7 mouse cellular contexts compared by ENCODE assay signal in genomic region chr2:83813273-83813892, GRCm38 (mm10). TPM values are rescaled to one million over a fixed set of nuclear protein-coding genes. Genes with fewer than 3 reads are reported as not detected.
A peak's percentile ranks its signal among the peaks of the same experiment; 100 is the strongest.
DNase-seq lines count a peak whose midpoint lies in the region; ATAC-seq and TF ChIP-seq lines count a peak whose summit lies in the region.

No protein-coding gene starts in this region.

- no peak overlapping the region for H3K9ac ChIP-seq in lung, embryonic 15.5 days
- no peak overlapping the region; the same call in 1 of the 2 replicates for H3K9ac ChIP-seq in intestine, embryonic 14.5 days (ENCODE audit: low read length)
- peak overlapping the region; percentile 95 for H3K9ac ChIP-seq in neural tube, embryonic 14.5 days (replicated peaks; ENCODE audit: low read depth, low read length)

- H3K4me3 ChIP-seq in lung, embryonic 15.5 days: peak overlapping the region; percentile 56
- H3K4me3 ChIP-seq in cortical plate, adult 2 months (ENCODE audit: insufficient read depth, low read length): peak overlapping the region; percentile 98
- H3K4me3 ChIP-seq in intestine, embryonic 14.5 days (ENCODE audit: low read depth, low read length): peak overlapping the region; percentile 59
- H3K4me3 ChIP-seq in neural tube, embryonic 14.5 days (ENCODE audit: low read depth, low read length): peak overlapping the region; percentile 74
- no peak overlapping the region for H3K4me3 ChIP-seq in thymus, adult 2 months (ENCODE audit: control insufficient read depth, insufficient read depth, low read length)

- peaks cover 38% of the 10 kb centered on the region for H3K27me3 ChIP-seq in lung, embryonic 15.5 days
- H3K27me3 ChIP-seq in intestine, embryonic 14.5 days (replicated peaks; ENCODE audit: control insufficient read depth, insufficient read depth, low read length): peaks cover 7% of the 10 kb centered on the region; the same call in 1 of the 2 replicates
- H3K27me3 ChIP-seq in neural tube, embryonic 14.5 days (ENCODE audit: control insufficient read depth, insufficient read depth, low read length): no peaks in the 10 kb centered on the region
- H3K27me3 ChIP-seq in thymus, adult 2 months (ENCODE audit: control insufficient read depth, insufficient read depth, low read length): peaks cover 6% of the 10 kb centered on the region; the same call in 1 of the 2 replicates

- H3K36me3 ChIP-seq in lung, embryonic 15.5 days: no peaks in the 10 kb centered on the region
- no peaks in the 10 kb centered on the region for H3K36me3 ChIP-seq in intestine, embryonic 14.5 days (ENCODE audit: control insufficient read depth, insufficient read depth, low read length)
- H3K36me3 ChIP-seq in neural tube, embryonic 14.5 days (ENCODE audit: control insufficient read depth, insufficient read depth, low read length): no peaks in the 10 kb centered on the region
- no peaks in the 10 kb centered on the region for H3K36me3 ChIP-seq in thymus, adult 2 months (ENCODE audit: control insufficient read depth, insufficient read depth, low read length)

- no peak overlapping the region for H3K27ac ChIP-seq in lung, embryonic 15.5 days
- peak overlapping the region; percentile 96 for H3K27ac ChIP-seq in cortical plate, adult 2 months (ENCODE audit: insufficient read depth, low read length)
- H3K27ac ChIP-seq in intestine, embryonic 14.5 days (ENCODE audit: low read depth): no peak overlapping the region
- peak overlapping the region; percentile 97 for H3K27ac ChIP-seq in neural tube, embryonic 14.5 days (ENCODE audit: low read depth, low read length)
- H3K27ac ChIP-seq in thymus, adult 2 months (ENCODE audit: control insufficient read depth, insufficient read depth, low read length): no peak overlapping the region

- no peak for TF ChIP-seq POLR2A in cortical plate, adult 2 months (IDR thresholded peaks at IDR 0.05; ENCODE audit: extremely low read depth, insufficient read depth, low read length)
- no peak for TF ChIP-seq POLR2A in thymus, adult 2 months (IDR thresholded peaks at IDR 0.05; ENCODE audit: control insufficient read depth, extremely low read depth, insufficient read depth, low read length, poor library complexity)

- H3K9me3 ChIP-seq in lung, embryonic 15.5 days: no peaks in the 10 kb centered on the region
- no peaks in the 10 kb centered on the region for H3K9me3 ChIP-seq in intestine, embryonic 14.5 days (ENCODE audit: control insufficient read depth, low read length)
- H3K9me3 ChIP-seq in neural tube, embryonic 14.5 days (ENCODE audit: control insufficient read depth, low read length): no peaks in the 10 kb centered on the region

- WGBS in lung, embryonic 15.5 days: 14% methylated on average over 10 of the region's 10 CpGs
- 13% methylated on average over 10 of the region's 10 CpGs for whole genome bisulfite sequencing in intestine, embryonic 14.5 days
- 6% methylated on average over 10 of the region's 10 CpGs for WGBS in neural tube, embryonic 14.5 days
- WGBS in thymus, adult 2 months: 38% methylated on average over 10 of the region's 10 CpGs

- DNase-seq in lung, postnatal 10 days: no peak
- no peak for DNase-seq in intestine, embryonic 14.5 days (ENCODE audit: low spot score)
- DNase-seq in thymus, adult 2 months: no peak
- no peak for DNase-seq in kidney, postnatal 10 days

- ATAC-seq in lung, embryonic 15.5 days (ENCODE audit: borderline replicate concordance, extremely low read depth, low FRiP score, low TSS enrichment): no peak
- 0 out of 2 replicates have a peak, but pooled peaks have one; percentile 21 for ATAC-seq in intestine, embryonic 14.5 days (replicated peaks; ENCODE audit: low FRiP score, low TSS enrichment, low read depth)
- peak; percentile 32 for ATAC-seq in neural tube, embryonic 14.5 days (ENCODE audit: low read depth)

- peak overlapping the region; percentile 95 for H3K4me2 ChIP-seq in lung, embryonic 15.5 days
- H3K4me2 ChIP-seq in intestine, embryonic 14.5 days (ENCODE audit: low read length): peak overlapping the region; percentile 77
- H3K4me2 ChIP-seq in neural tube, embryonic 14.5 days (ENCODE audit: low read depth, low read length): peak overlapping the region; percentile 72

- no peak for TF ChIP-seq CTCF in cortical plate, adult 2 months (IDR thresholded peaks at IDR 0.05; ENCODE audit: extremely low read depth, insufficient read depth, low read length)
- no peak for TF ChIP-seq CTCF in thymus, adult 2 months (IDR thresholded peaks at IDR 0.05; ENCODE audit: borderline replicate concordance, control insufficient read depth, extremely low read depth, insufficient read depth, low read length, poor library complexity)

- peaks cover 3% of the 10 kb centered on the region for H3K4me1 ChIP-seq in lung, embryonic 15.5 days
- peaks cover 12% of the 10 kb centered on the region for H3K4me1 ChIP-seq in cortical plate, adult 2 months (ENCODE audit: control insufficient read depth, insufficient read depth, low read length)
- no peaks in the 10 kb centered on the region; the same call in 1 of the 2 replicates for H3K4me1 ChIP-seq in intestine, embryonic 14.5 days (replicated peaks; ENCODE audit: control insufficient read depth, insufficient read depth, low read length)
- peaks cover 24% of the 10 kb centered on the region for H3K4me1 ChIP-seq in neural tube, embryonic 14.5 days (ENCODE audit: control insufficient read depth, insufficient read depth, low read length)
- H3K4me1 ChIP-seq in thymus, adult 2 months (replicated peaks; ENCODE audit: control insufficient read depth, insufficient read depth, low read length): peaks cover 5% of the 10 kb centered on the region; the same call in 1 of the 2 replicates

RNA-seq across cellular contexts. Expression of gene Fam171b, which starts 0.9 kb away (rescaled TPM):
- polyA plus RNA-seq in lung, embryonic 15.5 days (2015; fragmentation: Nextera tagmentation; extraction: Ambion mirVana): 2.0 and 2.7 TPM in 2 replicates
- 123 and 131 TPM in 2 replicates for polyA plus RNA-seq in cortical plate, adult 2 months (2012; rRNA removed)
- 13.9 and 18.4 TPM in 2 replicates for polyA plus RNA-seq in intestine, embryonic 14.5 days (2014; fragmentation: Nextera tagmentation; extraction: Ambion mirVana)
- polyA plus RNA-seq in neural tube, embryonic 14.5 days (2014; fragmentation: Nextera tagmentation; extraction: Ambion mirVana): 98.7 and 110 TPM in 2 replicates
- polyA plus RNA-seq in thymus, adult 2 months (2012; rRNA removed): 0.14 and 0.27 TPM in 2 replicates

Comparison
In these comparisons a context has a peak if more than half of its experiments do, and no peak if none do; other contexts are left out.
1. H3K27ac ChIP-seq: peak in cortical plate, adult 2 months (single experiment) and neural tube, embryonic 14.5 days (single experiment); none in lung, embryonic 15.5 days (single experiment), intestine, embryonic 14.5 days (single experiment) and thymus, adult 2 months (single experiment).
2. Peak in every context shown above with its lines, with median percentiles within 50 percentile points of each other: H3K4me2 ChIP-seq.